Mouse (Mus musculus) granulocyte monocyte progenitor cell, adult 5-6 weeks (primary cell): ENCODE data around the gene Fam76a. TPM values are rescaled to one million over a fixed set of nuclear protein-coding genes. Genes with fewer than 3 reads are reported as not detected.
"Not testable (repeated sequence)": the region's sequence is repeated elsewhere in the genome, so short reads cannot be mapped to it uniquely, and the experiment has no call there.

ENCODE experiments used
- ATAC-seq: replicated peaks from 2 replicates; pipeline ENCODE4 v1.8.0; 2016; ENCODE audit warnings: mild to moderate bottlenecking, moderate TSS enrichment, inconsistent platforms; ENCODE audit not compliant: poor library complexity, severe bottlenecking
- total RNA-seq, 2 experiments: library from RNA; stranded (forward) in 1 of 2; stranded (reverse) in 1 of 2; fragments of 200-712, 200-1000 nt in 1 of 2; fragments of >200 nt in 1 of 2; fragmentation: Nextera tagmentation in 1 of 2; gene quantifications; 2 replicates each; pipeline ENCODE4 v1.2.3; 2014 to 2017

Gene Fam76a
- total RNA-seq, 2 experiments from 2014 or later: 17.6 to 25.0 TPM

- ATAC-seq: peak; percentile 40; the same call in 1 of the 2 replicates
These were observed 24.0 kb upstream of the Fam76a start for GRCm38 (mm10) chr4:132946047-132947001.

GRCm38 (mm10) chr4:132945261-132946046 lies 23.1 kb upstream of the Fam76a start:
- peak; percentile 80 for ATAC-seq

DNA sequence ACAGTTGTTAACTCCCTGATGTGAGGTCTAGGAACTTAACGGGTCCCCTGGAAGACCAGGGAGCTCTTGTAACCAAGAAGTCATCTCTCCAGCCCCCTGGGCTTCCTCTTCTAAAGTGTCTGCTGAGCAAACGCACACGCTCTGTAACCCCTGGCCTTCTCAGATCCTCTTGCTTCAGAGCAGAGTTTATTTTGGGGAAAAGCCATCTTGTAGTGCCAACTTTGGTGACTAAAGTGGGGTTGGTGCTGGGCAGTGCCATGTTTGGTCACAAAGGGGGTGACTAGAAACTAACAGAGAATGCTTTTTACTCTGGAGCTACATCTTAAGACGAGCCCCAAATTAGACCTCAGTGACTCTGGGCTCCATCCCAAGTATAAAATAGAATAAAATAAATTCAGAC lies 22.4 kb upstream of the Fam76a start:
- ATAC-seq: no peak

DNA sequence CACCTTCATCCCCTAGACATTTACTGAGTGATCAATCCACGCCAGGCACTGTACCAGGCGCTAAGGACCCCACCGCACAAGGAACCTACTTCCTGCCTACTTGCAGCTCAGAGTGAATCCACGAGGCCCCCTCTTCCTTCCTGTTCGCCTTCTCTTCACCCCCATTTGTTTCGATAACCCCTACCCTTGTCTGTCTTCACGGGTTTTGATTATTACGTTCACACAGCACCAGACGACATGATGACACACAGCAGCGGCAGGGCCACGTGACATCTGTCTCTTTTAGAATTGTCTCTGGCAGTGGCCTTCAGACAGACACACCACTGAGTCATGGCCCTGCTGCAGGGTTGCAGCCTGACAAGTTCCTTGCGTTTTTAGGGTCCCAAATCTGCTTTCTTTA lies 21.7 kb upstream of the Fam76a start:
- ATAC-seq: peak; percentile 26

DNA sequence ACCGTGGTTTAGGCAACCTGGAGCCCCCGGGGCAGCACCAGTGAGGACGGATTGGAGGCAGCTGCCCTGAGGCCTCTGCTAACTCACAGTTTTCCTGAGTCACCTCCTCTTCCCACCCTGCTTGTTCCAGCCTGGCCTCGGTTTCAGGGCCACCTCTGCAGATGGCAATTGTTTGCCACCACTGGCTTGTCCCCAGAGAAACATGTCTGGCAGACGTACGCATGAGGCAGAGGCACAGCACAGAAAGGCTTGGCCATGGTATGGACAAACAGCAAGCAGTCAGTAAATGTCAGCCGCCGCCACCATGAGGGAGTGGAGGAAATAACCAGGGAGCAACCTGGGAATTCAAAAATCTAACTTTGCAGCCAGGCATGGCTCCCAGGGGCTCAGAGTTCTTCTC lies 20.7 kb upstream of the Fam76a start:
- no peak for ATAC-seq

GRCm38 (mm10) chr4:132941012-132941729 lies 18.8 kb upstream of the Fam76a start:
- ATAC-seq: no peak

- ATAC-seq: peak; percentile 55
These were observed 17.2 kb upstream of the Fam76a start for GRCm38 (mm10) chr4:132939421-132940127.

GRCm38 (mm10) chr4:132938181-132938941 lies 16.0 kb upstream of the Fam76a start:
- ATAC-seq: no peak

DNA sequence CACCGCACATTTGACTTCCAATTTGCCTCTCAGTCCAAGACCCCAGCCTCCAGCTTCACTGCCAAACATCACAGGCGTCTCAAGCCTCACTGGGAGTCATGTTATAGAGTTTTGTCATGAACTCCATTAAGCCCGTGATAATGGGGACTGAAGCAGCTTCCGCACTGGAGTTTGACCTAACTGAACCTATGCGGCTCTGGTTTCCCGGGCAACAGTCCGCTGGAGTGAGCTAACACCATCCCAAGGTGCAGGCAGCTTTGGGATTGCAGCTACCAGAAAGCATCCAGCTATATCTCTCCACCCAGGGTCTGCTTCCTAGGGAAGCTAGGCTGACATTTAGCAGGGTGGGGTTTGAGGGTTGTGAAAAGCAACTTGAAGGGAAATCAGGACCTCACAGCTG lies 12.3 kb upstream of the Fam76a start:
- ATAC-seq: no peak

DNA sequence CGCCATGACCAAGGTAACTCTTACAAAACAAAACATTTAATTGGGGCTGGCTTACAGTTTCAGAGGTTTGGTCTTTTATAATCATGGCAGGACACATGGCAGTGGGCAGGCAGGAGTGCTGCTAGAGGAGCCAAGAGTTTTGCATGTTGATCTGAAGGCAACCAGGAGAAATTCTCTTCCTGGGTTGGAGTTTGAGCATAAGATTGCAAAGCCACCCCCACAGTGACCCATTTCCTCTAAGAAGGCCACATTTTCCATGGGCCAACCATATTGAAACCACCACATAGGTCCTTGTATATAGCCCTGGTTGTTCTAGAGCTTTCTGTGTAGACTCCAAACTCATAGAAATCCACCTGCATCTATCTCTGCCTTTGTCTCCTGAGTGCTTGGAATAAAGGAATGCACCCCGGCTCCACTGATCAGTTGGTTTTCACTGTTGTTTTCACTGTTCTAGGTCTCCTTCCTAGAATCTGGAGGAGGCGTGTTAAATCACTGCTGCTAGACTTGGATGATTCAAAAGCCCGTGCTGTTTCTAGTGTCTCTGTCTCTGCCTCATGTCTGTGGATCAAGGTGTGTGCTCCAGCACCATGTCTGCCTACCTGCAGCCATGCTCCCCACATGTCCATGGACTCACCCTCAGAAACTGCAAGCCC lies 10.5 kb upstream of the Fam76a start:
- no peak for ATAC-seq

DNA sequence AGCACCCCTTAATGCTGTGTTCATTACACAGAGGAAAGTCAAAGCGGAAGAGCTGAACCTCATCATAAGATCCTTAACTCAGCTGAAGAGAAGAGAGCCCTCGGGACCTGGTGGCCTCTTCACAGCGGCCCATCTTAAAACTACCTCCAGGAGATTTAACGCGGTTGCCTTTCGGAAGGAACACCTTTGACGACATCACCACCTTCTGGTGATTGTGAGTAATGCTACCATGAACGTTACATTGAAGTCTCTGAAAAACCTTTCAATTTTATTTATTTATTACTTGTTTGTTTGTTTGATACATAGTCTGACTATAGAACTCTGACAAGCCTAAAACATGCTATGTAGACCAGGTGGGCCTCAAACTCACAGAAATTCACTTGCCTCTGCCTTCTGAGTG lies 8.4 kb upstream of the Fam76a start:
- ATAC-seq: peak; percentile 66

DNA sequence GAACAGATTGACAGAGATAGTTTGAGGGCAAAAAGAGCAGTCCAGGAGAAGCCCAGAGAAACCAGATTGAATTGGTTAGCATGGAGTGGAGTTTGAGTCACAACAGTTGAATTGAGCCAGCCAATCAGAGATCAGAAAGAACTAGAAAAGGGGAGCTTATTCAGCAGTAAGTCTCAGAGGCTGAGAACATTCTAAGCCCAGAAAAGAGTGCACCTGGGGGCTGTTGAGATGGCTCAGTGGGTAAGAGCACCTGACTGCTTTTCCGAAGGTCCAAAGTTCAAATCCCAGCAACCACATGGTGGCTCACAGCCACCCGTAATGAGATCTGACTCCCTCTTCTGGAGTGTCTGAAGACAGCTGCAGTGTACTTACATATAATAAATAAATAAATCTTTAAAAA lies 4.2 kb upstream of the Fam76a start:
- ATAC-seq: not testable (repeated sequence)

GRCm38 (mm10) chr4:132922061-132922530 lies 262 bp downstream of the Fam76a start:
- ATAC-seq: peak; percentile 1; the same call in 1 of the 2 replicates

DNA sequence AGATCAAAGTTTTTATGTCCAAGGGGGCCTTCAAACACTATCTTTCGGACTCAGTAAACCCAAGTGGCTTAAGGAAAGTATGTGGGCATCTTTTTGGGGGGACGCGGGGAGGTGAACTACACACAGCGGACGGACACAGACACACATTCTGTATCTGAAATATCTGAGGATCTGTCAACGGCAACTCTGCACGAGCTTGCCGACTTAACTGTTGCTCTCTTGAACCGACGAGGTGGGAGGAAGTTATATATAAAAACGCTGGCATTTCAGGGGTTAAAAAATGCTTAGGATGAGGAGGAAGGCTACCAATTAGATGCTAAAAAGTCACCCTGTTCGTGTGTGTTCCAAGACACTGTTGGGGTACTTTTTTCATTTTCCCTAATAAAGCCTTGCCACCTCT lies 870 bp downstream of the Fam76a start:
- no peak for ATAC-seq

- ATAC-seq: no peak
These were observed 2.2 kb downstream of the Fam76a start for GRCm38 (mm10) chr4:132920171-132920570.

GRCm38 (mm10) chr4:132918493-132918892 lies 3.9 kb downstream of the Fam76a start:
- ATAC-seq: not testable (repeated sequence)

DNA sequence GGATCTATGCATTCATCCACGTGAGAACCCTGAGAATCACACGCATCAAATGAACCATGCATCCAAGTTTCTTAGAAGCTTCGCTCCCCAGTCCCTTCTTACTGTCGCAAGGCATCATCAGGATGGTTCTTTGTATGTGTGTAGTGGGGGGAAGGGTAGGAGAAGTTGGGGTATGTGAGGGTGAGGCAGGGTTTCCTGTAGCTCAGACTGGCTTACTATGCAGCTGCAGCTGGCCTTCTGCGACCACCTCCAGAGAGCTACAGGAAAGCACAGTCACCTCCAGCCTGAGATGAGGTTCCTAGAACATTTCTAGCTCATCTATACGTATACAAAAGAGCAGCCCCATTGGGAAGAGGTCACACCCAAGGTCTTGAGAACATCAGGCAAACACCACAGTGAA lies 10.2 kb downstream of the Fam76a start:
- no peak for ATAC-seq

DNA sequence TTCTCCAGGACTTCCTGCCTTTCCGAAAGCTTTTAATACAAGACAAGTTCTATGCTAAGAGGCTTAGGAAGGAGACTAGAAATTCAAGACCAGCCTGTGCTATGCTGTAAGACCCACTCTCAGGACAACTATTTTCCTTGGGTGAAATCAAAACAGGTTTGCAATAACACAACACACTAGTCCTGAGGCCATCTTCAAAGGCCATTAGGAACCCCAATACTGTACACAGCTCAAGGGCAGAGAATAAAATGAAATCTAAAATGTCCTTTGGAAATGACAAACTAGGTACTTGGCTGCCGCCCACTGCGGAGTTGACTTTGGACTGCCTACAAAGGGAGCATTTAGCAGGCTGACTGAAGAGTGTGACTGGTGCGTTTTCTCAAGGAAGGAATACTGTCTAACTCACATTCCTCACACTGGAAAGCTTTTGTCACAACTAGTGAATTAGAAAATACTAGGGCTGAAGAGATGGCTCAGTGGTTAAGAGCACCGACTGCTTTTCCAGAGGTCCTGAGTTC lies 16.5 kb downstream of the Fam76a start:
- no peak for ATAC-seq
